ENCODE assay signal across 24 mouse cellular contexts in genomic region chr4:133687126-133687525, GRCm38 (mm10).
"Had no signal": no experiment of that assay in that cellular context is flagged by ENCODE, and none has a peak within 500 bp of the region (broad histone marks: within the 10 kb centered on the region; RNA-seq: fewer than 3 reads in every experiment).

No protein-coding gene starts in this region.

- H3K9me3 ChIP-seq: heart, embryonic 13.5 days; heart, embryonic 15.5 days; hindbrain, embryonic 13.5 days; hindbrain, embryonic 15.5 days; limb, embryonic 12.5 days; liver, embryonic 13.5 days; liver, embryonic 15.5 days had no signal

- H3K9ac ChIP-seq: heart, embryonic 13.5 days; heart, embryonic 15.5 days; hindbrain, embryonic 13.5 days; hindbrain, embryonic 15.5 days; limb, embryonic 12.5 days; liver, embryonic 13.5 days; liver, embryonic 15.5 days had no signal

- H3K4me3 ChIP-seq: heart, adult 2 months; heart, embryonic 13.5 days; heart, embryonic 15.5 days; hindbrain, embryonic 13.5 days; hindbrain, embryonic 15.5 days; layer of hippocampus, adult 2 months; left cerebral cortex, adult 2 months; limb, embryonic 12.5 days; liver, embryonic 13.5 days; liver, embryonic 15.5 days had no signal

- H3K27ac ChIP-seq: heart, adult 2 months; heart, embryonic 13.5 days; heart, embryonic 15.5 days; hindbrain, embryonic 13.5 days; hindbrain, embryonic 15.5 days; hindbrain, postnatal 0 days; layer of hippocampus, adult 2 months; left cerebral cortex, adult 2 months; limb, embryonic 12.5 days; liver, embryonic 13.5 days; liver, embryonic 15.5 days had no signal

- DNase-seq: gastrocnemius, postnatal 14 days; gastrocnemius, postnatal 36 days; heart, adult 2 months; heart, postnatal 14 days; heart, postnatal 36 days; kidney, adult 18-20 months; kidney, adult 8-10 months; kidney, postnatal 10 days; kidney, postnatal 25 days; kidney, postnatal 4 days; left cerebral cortex, postnatal 4 days; liver; liver, embryonic 13.5 days had no signal

- H3K4me2 ChIP-seq: heart, embryonic 11.5 days; heart, embryonic 13.5 days; heart, embryonic 15.5 days; hindbrain, embryonic 13.5 days; hindbrain, embryonic 15.5 days; limb, embryonic 12.5 days; liver, embryonic 11.5 days; liver, embryonic 13.5 days; liver, embryonic 15.5 days had no signal

- H3K27me3 ChIP-seq: heart, embryonic 13.5 days; heart, embryonic 15.5 days; hindbrain, embryonic 13.5 days; hindbrain, embryonic 15.5 days; limb, embryonic 12.5 days; liver, embryonic 13.5 days; liver, embryonic 15.5 days had no signal
